Mouse (Mus musculus): ENCODE data around the gene Nrn1l.

DNA sequence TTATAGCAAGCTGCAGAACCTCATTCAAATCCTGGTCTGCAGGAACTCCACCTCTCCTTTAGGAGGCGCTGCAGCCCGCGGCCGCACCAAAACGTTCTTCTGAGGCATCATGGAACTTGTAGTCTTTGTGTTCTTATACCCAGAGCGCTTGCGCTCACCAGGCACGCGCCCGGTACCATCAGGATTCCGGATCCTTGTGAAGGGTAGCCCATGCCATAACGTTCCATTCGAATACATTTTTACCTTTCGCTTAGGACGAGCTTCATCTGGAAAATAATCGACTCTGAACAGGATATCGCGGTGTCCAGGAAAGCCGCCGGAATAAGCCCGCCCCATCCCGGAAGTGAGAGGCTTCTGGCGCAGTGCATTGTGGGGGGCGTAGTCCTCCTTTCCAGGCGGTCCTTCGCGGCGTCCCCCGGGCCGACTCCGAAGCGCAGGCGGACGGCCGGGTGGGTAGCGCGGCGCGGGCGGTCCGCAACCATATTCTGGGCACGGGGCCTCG is 38.6 kb upstream of the Nrn1l start, which contains the start of gene Thap11:
- TF ChIP-seq POLR2A (IDR thresholded peaks at IDR 0.05; ENCODE audit: extremely low read depth, insufficient read depth, low read length) (peak; percentile 57; the same call in 1 of the 2 replicates), CTCF (IDR thresholded peaks at IDR 0.05; ENCODE audit: low read depth, low read length) (peak; percentile 91)
